Comparison of ENCODE assay signal across 12 mouse cellular contexts in the genomic region with DNA sequence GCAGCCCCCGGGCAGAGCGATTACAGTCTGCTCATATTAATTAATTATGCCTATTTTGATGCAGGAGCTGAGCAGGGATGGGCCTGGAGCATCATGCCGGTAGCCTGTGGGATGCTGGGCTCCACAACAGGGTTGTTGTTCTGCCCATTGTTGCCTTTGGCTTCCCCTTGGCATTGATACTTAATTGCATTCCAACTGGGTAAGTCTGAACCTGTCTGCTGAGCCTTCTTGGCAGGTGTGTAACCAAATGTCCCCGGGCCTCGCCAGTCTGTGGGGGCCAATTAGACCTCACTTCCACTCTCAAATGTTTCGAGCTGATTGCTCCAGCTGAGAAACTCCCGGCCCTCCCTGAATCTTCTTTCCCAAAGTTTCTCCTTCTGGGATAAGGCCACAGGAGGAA. TPM values are rescaled to one million over a fixed set of nuclear protein-coding genes. Genes with fewer than 3 reads are reported as not detected.
A peak's percentile ranks its signal among the peaks of the same experiment; 100 is the strongest.
DNase-seq lines count a peak whose midpoint lies in the region; ATAC-seq lines count a peak whose summit lies in the region.
"Had no signal": no experiment of that assay in that cellular context is flagged by ENCODE, and none has a peak within 500 bp of the region (broad histone marks: within the 10 kb centered on the region; RNA-seq: fewer than 3 reads in every experiment).

No protein-coding gene starts in this region.

- no peak overlapping the region for H3K9ac ChIP-seq in embryonic facial prominence, embryonic 14.5 days (ENCODE audit: low read depth, low read length)

- H3K27ac ChIP-seq in embryonic facial prominence, embryonic 14.5 days (replicated peaks; ENCODE audit: low read depth, low read length) = 0 out of 2 replicates have a peak overlapping the region, but pooled peaks have one; percentile 10
- H3K27ac ChIP-seq: layer of hippocampus, adult 2 months had no signal

- no peak overlapping the region for H3K4me3 ChIP-seq in embryonic facial prominence, embryonic 14.5 days (ENCODE audit: low read depth, low read length)
- H3K4me3 ChIP-seq: layer of hippocampus, adult 2 months had no signal

- H3K4me1 ChIP-seq in embryonic facial prominence, embryonic 14.5 days (ENCODE audit: control insufficient read depth, insufficient read depth, low read length) = peaks cover 17% of the 10 kb centered on the region

- peak; percentile 16 for DNase-seq in cerebellum, adult 9-10 months
- DNase-seq in cerebellum, adult 18-20 months = no peak
- peak; percentile 71 for DNase-seq in kidney, adult 11 months
- DNase-seq in kidney, postnatal 10 days = no peak
- peak; percentile 50 for DNase-seq in embryonic facial prominence, embryonic 14.5 days (ENCODE audit: low spot score)
- peak; percentile 41 to 50 for DNase-seq in kidney, postnatal 36 days
- DNase-seq in thymus, postnatal 0 days (ENCODE audit: low spot score) = no peak
- DNase-seq in right cerebral cortex, adult 2 months (ENCODE audit: low spot score in 2 of 2) = no peak
- DNase-seq: cerebellum, postnatal 36 days had no signal

- H3K27me3 ChIP-seq in embryonic facial prominence, embryonic 14.5 days (replicated peaks; ENCODE audit: control insufficient read depth, insufficient read depth, low read length) = no peaks in the 10 kb centered on the region

- no peak overlapping the region for H3K4me2 ChIP-seq in embryonic facial prominence, embryonic 14.5 days (ENCODE audit: low read depth, low read length)
- H3K4me2 ChIP-seq: midbrain, embryonic 11.5 days had no signal

- H3K36me3 ChIP-seq in embryonic facial prominence, embryonic 14.5 days (ENCODE audit: control insufficient read depth, insufficient read depth, low read length) = no peaks in the 10 kb centered on the region

- peak; percentile 74 for ATAC-seq in embryonic facial prominence, embryonic 14.5 days (ENCODE audit: low read depth)

- 60% methylated on average over 7 of the region's 7 CpGs for WGBS in embryonic facial prominence, embryonic 14.5 days

- H3K9me3 ChIP-seq in embryonic facial prominence, embryonic 14.5 days (ENCODE audit: control insufficient read depth, low read length) = no peaks in the 10 kb centered on the region

RNA-seq across cellular contexts. Expression of gene Itgb6, which starts 24.9 kb away (rescaled TPM):
- polyA plus RNA-seq in embryonic facial prominence, embryonic 14.5 days (2014; fragmentation: Nextera tagmentation; extraction: Ambion mirVana) = 3.6 and 4.0 TPM in 2 replicates
- 0.08 and 0.12 TPM in 2 replicates for polyA plus RNA-seq in thymus, postnatal 0 days (2015; fragmentation: Nextera tagmentation; extraction: Ambion mirVana)
- polyA plus RNA-seq: liver, adult 2 months had no signal

Comparison
In these comparisons a context has a peak if more than half of its experiments do, and no peak if none do; other contexts are left out.
1. DNase-seq: peak in cerebellum, adult 9-10 months (single experiment), kidney, adult 11 months (single experiment), embryonic facial prominence, embryonic 14.5 days (single experiment) and kidney, postnatal 36 days (2 of 2); none in cerebellum, adult 18-20 months (0 of 2), kidney, postnatal 10 days (single experiment), thymus, postnatal 0 days (single experiment) and right cerebral cortex, adult 2 months (0 of 2).